Mouse (Mus musculus): ENCODE measurements at regions not wholly inside any gene's neighbourhood (a gene's known extent, or its start where the extent isn't known, plus 50 kb on each side); places are given as distances from the start of the nearest gene placed in this dataset.
A peak's percentile ranks its signal among the peaks of the same experiment; 100 is the strongest.
"Not testable (repeated sequence)": the region's sequence is repeated elsewhere in the genome, so short reads cannot be mapped to it uniquely, and the experiment has no call there.

GRCm38 (mm10) chr2:147968671-147969070, 78.1 kb downstream of the Foxa2 start:
- 50% methylated on average over 10 of the region's 10 CpGs for WGBS
- H3K4me1 ChIP-seq (ENCODE audit: control insufficient read depth, insufficient read depth, low read length), result peaks cover 3% of the 10 kb centered on the region; the same call in 1 of the 2 replicates
- peak overlapping the region; percentile 39; the same call in 1 of the 2 replicates for H3K4me2 ChIP-seq (ENCODE audit: low read depth, low read length)
- no peaks in the 10 kb centered on the region for H3K9me3 ChIP-seq (replicated peaks; ENCODE audit: control insufficient read depth, low read length)
- no peak overlapping the region; the same call in 1 of the 2 replicates for H3K9ac ChIP-seq (ENCODE audit: low read length)
- peak; percentile 92 for ATAC-seq (ENCODE audit: insufficient read depth, low FRiP score)
- peak overlapping the region; percentile 93 for H3K27ac ChIP-seq (ENCODE audit: low read length)
- no peaks in the 10 kb centered on the region for H3K27me3 ChIP-seq (ENCODE audit: control insufficient read depth, insufficient read depth, low read length)
- no peaks in the 10 kb centered on the region for H3K36me3 ChIP-seq (ENCODE audit: control insufficient read depth, insufficient read depth, low read length)
- H3K4me3 ChIP-seq (replicated peaks; ENCODE audit: low read length), result no peak overlapping the region

- Histone ChIP-seq H3K27me3 (ENCODE audit: control insufficient read depth, insufficient read depth, low read length) (no peaks in the 10 kb centered on the region), H3K4me1 (ENCODE audit: control insufficient read depth, insufficient read depth, low read length) (peaks cover 3% of the 10 kb centered on the region; the same call in 1 of the 2 replicates), H3K27ac (ENCODE audit: low read length) (peak overlapping the region; percentile 93), H3K4me2 (ENCODE audit: low read depth, low read length) (peak overlapping the region; percentile 39), H3K9me3 (replicated peaks; ENCODE audit: control insufficient read depth, low read length) (no peaks in the 10 kb centered on the region), H3K36me3 (ENCODE audit: control insufficient read depth, insufficient read depth, low read length) (no peaks in the 10 kb centered on the region), H3K9ac (ENCODE audit: low read length) (no peak overlapping the region), H3K4me3 (replicated peaks; ENCODE audit: low read length) (no peak overlapping the region; the same call in 1 of the 2 replicates)
- ATAC-seq (ENCODE audit: insufficient read depth, low FRiP score), result no peak
- 53% methylated on average over 9 of the region's 9 CpGs for WGBS
Measured at GRCm38 (mm10) chr2:147967829-147968529, 78.8 kb downstream of the Foxa2 start.

GRCm38 (mm10) chr2:147963284-147963683, 83.5 kb downstream of the Foxa2 start:
- H3K36me3 ChIP-seq (ENCODE audit: control insufficient read depth, insufficient read depth, low read length); H3K27ac ChIP-seq (ENCODE audit: low read length); ATAC-seq (ENCODE audit: insufficient read depth, low FRiP score); H3K9ac ChIP-seq (ENCODE audit: low read length); H3K9me3 ChIP-seq (replicated peaks; ENCODE audit: control insufficient read depth, low read length); H3K27me3 ChIP-seq (ENCODE audit: control insufficient read depth, insufficient read depth, low read length); H3K4me2 ChIP-seq (ENCODE audit: low read depth, low read length); H3K4me3 ChIP-seq (replicated peaks; ENCODE audit: low read length); H3K4me1 ChIP-seq (ENCODE audit: control insufficient read depth, insufficient read depth, low read length): not testable (repeated sequence)
- WGBS, result 78% methylated on average over 1 of the region's 1 CpGs

- 37% methylated on average over 6 of the region's 6 CpGs for WGBS
- Histone ChIP-seq H3K27me3 (ENCODE audit: control insufficient read depth, insufficient read depth, low read length) (no peaks in the 10 kb centered on the region), H3K4me2 (ENCODE audit: low read depth, low read length) (no peak overlapping the region), H3K9me3 (replicated peaks; ENCODE audit: control insufficient read depth, low read length) (no peaks in the 10 kb centered on the region), H3K4me1 (ENCODE audit: control insufficient read depth, insufficient read depth, low read length) (0 out of 2 replicates have a peak, but pooled peaks cover 4% of the 10 kb centered on the region), H3K4me3 (replicated peaks; ENCODE audit: low read length) (no peak overlapping the region), H3K9ac (ENCODE audit: low read length) (no peak overlapping the region), H3K36me3 (ENCODE audit: control insufficient read depth, insufficient read depth, low read length) (no peaks in the 10 kb centered on the region), H3K27ac (ENCODE audit: low read length) (peak overlapping the region; percentile 39; the same call in 1 of the 2 replicates)
- peak; percentile 82 for ATAC-seq (ENCODE audit: insufficient read depth, low FRiP score)
Measured at GRCm38 (mm10) chr2:147961633-147962032, 85.1 kb downstream of the Foxa2 start.

- Histone ChIP-seq H3K9ac (ENCODE audit: low read length) (no peak overlapping the region), H3K36me3 (ENCODE audit: control insufficient read depth, insufficient read depth, low read length) (no peaks in the 10 kb centered on the region), H3K27me3 (ENCODE audit: control insufficient read depth, insufficient read depth, low read length) (no peaks in the 10 kb centered on the region), H3K4me2 (ENCODE audit: low read depth, low read length) (no peak overlapping the region), H3K27ac (ENCODE audit: low read length) (no peak overlapping the region), H3K4me3 (replicated peaks; ENCODE audit: low read length) (no peak overlapping the region), H3K9me3 (replicated peaks; ENCODE audit: control insufficient read depth, low read length) (no peaks in the 10 kb centered on the region), H3K4me1 (ENCODE audit: control insufficient read depth, insufficient read depth, low read length) (0 out of 2 replicates have a peak, but pooled peaks cover 2% of the 10 kb centered on the region)
- WGBS, result 64% methylated on average over 2 of the region's 2 CpGs
- no peak for ATAC-seq (ENCODE audit: insufficient read depth, low FRiP score)
Measured at GRCm38 (mm10) chr2:147954183-147954582, 92.6 kb downstream of the Foxa2 start.

GRCm38 (mm10) chr2:147951233-147951632, 95.5 kb downstream of the Foxa2 start:
- WGBS, result 84% methylated on average over 5 of the region's 5 CpGs
- H3K4me1 ChIP-seq (ENCODE audit: control insufficient read depth, insufficient read depth, low read length), result 0 out of 2 replicates have a peak, but pooled peaks cover 4% of the 10 kb centered on the region
- ATAC-seq (ENCODE audit: insufficient read depth, low FRiP score), result no peak
- no peaks in the 10 kb centered on the region for H3K36me3 ChIP-seq (ENCODE audit: control insufficient read depth, insufficient read depth, low read length)
- H3K9me3 ChIP-seq (replicated peaks; ENCODE audit: control insufficient read depth, low read length), result no peaks in the 10 kb centered on the region
- H3K9ac ChIP-seq (ENCODE audit: low read length), result no peak overlapping the region
- no peak overlapping the region for H3K4me2 ChIP-seq (ENCODE audit: low read depth, low read length)
- no peaks in the 10 kb centered on the region for H3K27me3 ChIP-seq (ENCODE audit: control insufficient read depth, insufficient read depth, low read length)
- H3K4me3 ChIP-seq (replicated peaks; ENCODE audit: low read length), result no peak overlapping the region
- no peak overlapping the region for H3K27ac ChIP-seq (ENCODE audit: low read length)

GRCm38 (mm10) chr2:147944171-147945040, 102.4 kb downstream of the Foxa2 start:
- Histone ChIP-seq H3K4me3 (replicated peaks; ENCODE audit: low read length) (no peak overlapping the region), H3K4me2 (ENCODE audit: low read depth, low read length) (no peak overlapping the region), H3K9ac (ENCODE audit: low read length) (no peak overlapping the region), H3K27me3 (ENCODE audit: control insufficient read depth, insufficient read depth, low read length) (no peaks in the 10 kb centered on the region), H3K36me3 (ENCODE audit: control insufficient read depth, insufficient read depth, low read length) (no peaks in the 10 kb centered on the region), H3K9me3 (replicated peaks; ENCODE audit: control insufficient read depth, low read length) (no peaks in the 10 kb centered on the region), H3K4me1 (ENCODE audit: control insufficient read depth, insufficient read depth, low read length) (0 out of 2 replicates have a peak, but pooled peaks cover 2% of the 10 kb centered on the region), H3K27ac (ENCODE audit: low read length) (no peak overlapping the region)
- no peak for ATAC-seq (ENCODE audit: insufficient read depth, low FRiP score)
- 81% methylated on average over 7 of the region's 7 CpGs for WGBS

- H3K4me2 ChIP-seq (ENCODE audit: low read depth, low read length), result no peak overlapping the region
- H3K9me3 ChIP-seq (replicated peaks; ENCODE audit: control insufficient read depth, low read length), result no peaks in the 10 kb centered on the region
- no peak for ATAC-seq (ENCODE audit: insufficient read depth, low FRiP score)
- H3K4me1 ChIP-seq (ENCODE audit: control insufficient read depth, insufficient read depth, low read length), result no peaks in the 10 kb centered on the region
- H3K27ac ChIP-seq (ENCODE audit: low read length), result 0 out of 2 replicates have a peak overlapping the region, but pooled peaks have one; percentile 42
- no peaks in the 10 kb centered on the region for H3K27me3 ChIP-seq (ENCODE audit: control insufficient read depth, insufficient read depth, low read length)
- no peaks in the 10 kb centered on the region for H3K36me3 ChIP-seq (ENCODE audit: control insufficient read depth, insufficient read depth, low read length)
- WGBS, result 58% methylated on average over 4 of the region's 4 CpGs
- no peak overlapping the region for H3K9ac ChIP-seq (ENCODE audit: low read length)
- H3K4me3 ChIP-seq (replicated peaks; ENCODE audit: low read length), result no peak overlapping the region
Measured at GRCm38 (mm10) chr2:147942591-147942990, 104.2 kb downstream of the Foxa2 start.

GRCm38 (mm10) chr2:147941319-147941718, 105.5 kb downstream of the Foxa2 start:
- Histone ChIP-seq H3K27me3 (ENCODE audit: control insufficient read depth, insufficient read depth, low read length) (no peaks in the 10 kb centered on the region), H3K27ac (ENCODE audit: low read length) (peak overlapping the region; percentile 16), H3K4me3 (replicated peaks; ENCODE audit: low read length) (no peak overlapping the region), H3K4me1 (ENCODE audit: control insufficient read depth, insufficient read depth, low read length) (no peaks in the 10 kb centered on the region), H3K9ac (ENCODE audit: low read length) (no peak overlapping the region), H3K36me3 (ENCODE audit: control insufficient read depth, insufficient read depth, low read length) (no peaks in the 10 kb centered on the region), H3K4me2 (ENCODE audit: low read depth, low read length) (no peak overlapping the region), H3K9me3 (replicated peaks; ENCODE audit: control insufficient read depth, low read length) (no peaks in the 10 kb centered on the region)
- 8% methylated on average over 4 of the region's 4 CpGs for WGBS
- ATAC-seq (ENCODE audit: insufficient read depth, low FRiP score), result peak; percentile 83

Data from stomach, embryonic 16.5 days (tissue).